Comparison of ENCODE assay signal across 7 mouse cellular contexts in the genomic region with DNA sequence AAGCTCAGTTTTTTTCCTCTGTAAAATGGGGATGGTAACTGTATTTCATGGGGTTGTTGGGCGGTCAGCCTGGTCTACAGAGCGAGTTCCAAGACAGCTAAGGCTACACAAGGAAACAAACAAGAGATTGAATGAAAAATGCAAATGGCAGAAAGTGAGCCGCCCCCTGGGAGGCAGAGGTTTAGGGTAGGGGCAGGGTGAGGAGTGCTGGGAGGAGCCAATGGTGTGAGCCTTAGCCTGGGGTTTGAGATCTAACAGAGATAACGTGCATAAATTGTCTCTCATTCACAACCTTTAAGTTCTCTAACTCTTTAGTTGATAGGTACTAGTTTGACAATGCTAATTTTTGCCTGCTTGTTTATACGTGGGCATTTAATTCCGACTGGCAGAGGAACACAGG. TPM values are rescaled to one million over a fixed set of nuclear protein-coding genes. Genes with fewer than 3 reads are reported as not detected.
DNase-seq lines count a peak whose midpoint lies in the region; ATAC-seq and TF ChIP-seq lines count a peak whose summit lies in the region.

No protein-coding gene starts in this region.

- peak; percentile 59 for ATAC-seq in lung, postnatal 0 days
- peak; percentile 72 for ATAC-seq in limb, embryonic 12.5 days (ENCODE audit: insufficient number of reproducible peaks, insufficient read depth, low FRiP score, low TSS enrichment, low read depth)
- peak; percentile 90 for ATAC-seq in neural tube, embryonic 15.5 days (ENCODE audit: low FRiP score)

- H3K4me2 ChIP-seq in lung, postnatal 0 days (replicated peaks; ENCODE audit: low read depth, low read length) = peak overlapping the region; percentile 51
- H3K4me2 ChIP-seq in limb, embryonic 12.5 days = peak overlapping the region; percentile 48
- peak overlapping the region; percentile 57 for H3K4me2 ChIP-seq in neural tube, embryonic 15.5 days

- no peak for TF ChIP-seq CTCF in lung, postnatal 0 days (IDR thresholded peaks at IDR 0.05)

- no peak for DNase-seq in lung, postnatal 0 days (ENCODE audit: low spot score)
- no peak for DNase-seq in lung, postnatal 14 days
- no peak for DNase-seq in frontal cortex, postnatal 25 days (ENCODE audit: low spot score in 2 of 2)
- no peak for DNase-seq in gastrocnemius, postnatal 10 days

- TF ChIP-seq EP300 in lung, postnatal 0 days (IDR thresholded peaks at IDR 0.05) = no peak

- 13% methylated on average over 6 of the region's 6 CpGs for WGBS in lung, postnatal 0 days
- 12% methylated on average over 6 of the region's 6 CpGs for WGBS in limb, embryonic 12.5 days
- WGBS in neural tube, embryonic 15.5 days = 14% methylated on average over 6 of the region's 6 CpGs

- H3K36me3 ChIP-seq in lung, postnatal 0 days (ENCODE audit: insufficient read depth, low read length) = no peaks in the 10 kb centered on the region
- peaks cover 20% of the 10 kb centered on the region for H3K36me3 ChIP-seq in erythroblast, embryonic 14.5 days (ENCODE audit: control insufficient read depth)
- 0 out of 2 replicates have a peak, but pooled peaks cover 3% of the 10 kb centered on the region for H3K36me3 ChIP-seq in limb, embryonic 12.5 days
- H3K36me3 ChIP-seq in neural tube, embryonic 15.5 days = no peaks in the 10 kb centered on the region

- H3K9ac ChIP-seq in lung, postnatal 0 days (replicated peaks; ENCODE audit: low read depth) = no peak overlapping the region
- H3K9ac ChIP-seq in limb, embryonic 12.5 days (replicated peaks) = no peak overlapping the region
- peak overlapping the region; percentile 30; the same call in 1 of the 2 replicates for H3K9ac ChIP-seq in neural tube, embryonic 15.5 days (replicated peaks)

- peak overlapping the region; percentile 56 for H3K4me3 ChIP-seq in lung, postnatal 0 days (ENCODE audit: low read depth, low read length)
- peak overlapping the region; percentile 81 for H3K4me3 ChIP-seq in erythroblast, embryonic 14.5 days (replicated peaks)
- H3K4me3 ChIP-seq in limb, embryonic 12.5 days (replicated peaks) = peak overlapping the region; percentile 58
- H3K4me3 ChIP-seq in neural tube, embryonic 15.5 days (replicated peaks) = peak overlapping the region; percentile 58

- no peak overlapping the region for H3K27ac ChIP-seq in lung, postnatal 0 days (ENCODE audit: low read length)
- H3K27ac ChIP-seq in limb, embryonic 12.5 days = no peak overlapping the region
- H3K27ac ChIP-seq in neural tube, embryonic 15.5 days (replicated peaks) = peak overlapping the region; percentile 63; the same call in 1 of the 2 replicates

- H3K27me3 ChIP-seq in lung, postnatal 0 days (replicated peaks; ENCODE audit: insufficient read depth, low read length) = no peaks in the 10 kb centered on the region
- no peaks in the 10 kb centered on the region for H3K27me3 ChIP-seq in erythroblast, embryonic 14.5 days (ENCODE audit: control insufficient read depth)
- no peaks in the 10 kb centered on the region for H3K27me3 ChIP-seq in limb, embryonic 12.5 days
- H3K27me3 ChIP-seq in neural tube, embryonic 15.5 days (replicated peaks) = no peaks in the 10 kb centered on the region

- H3K4me1 ChIP-seq in lung, postnatal 0 days (ENCODE audit: insufficient read depth, low read depth, low read length) = no peaks in the 10 kb centered on the region
- H3K4me1 ChIP-seq in erythroblast, embryonic 14.5 days (ENCODE audit: control insufficient read depth) = peaks cover 17% of the 10 kb centered on the region
- peaks cover 2% of the 10 kb centered on the region; the same call in 1 of the 2 replicates for H3K4me1 ChIP-seq in limb, embryonic 12.5 days (replicated peaks)
- H3K4me1 ChIP-seq in neural tube, embryonic 15.5 days = peaks cover 6% of the 10 kb centered on the region

- H3K9me3 ChIP-seq in lung, postnatal 0 days (ENCODE audit: low read length) = no peaks in the 10 kb centered on the region
- H3K9me3 ChIP-seq in erythroblast, embryonic 14.5 days (ENCODE audit: control insufficient read depth, low read length) = no peaks in the 10 kb centered on the region; the same call in 1 of the 2 replicates
- H3K9me3 ChIP-seq in limb, embryonic 12.5 days = no peaks in the 10 kb centered on the region
- H3K9me3 ChIP-seq in neural tube, embryonic 15.5 days (replicated peaks) = no peaks in the 10 kb centered on the region

RNA-seq across cellular contexts. Expression of a gene that starts 0.3 kb away (rescaled TPM):
- polyA plus RNA-seq in lung, postnatal 0 days (2015; fragmentation: Nextera tagmentation; extraction: Ambion mirVana) = 10.2 and 12.5 TPM in 2 replicates
- polyA plus RNA-seq in erythroblast, embryonic 14.5 days (2012) = 3.3 and 3.9 TPM in 2 replicates
- polyA plus RNA-seq in limb, embryonic 12.5 days (2016; fragmentation: Nextera tagmentation; extraction: Ambion mirVana) = 22.4 and 25.4 TPM in 2 replicates
- 19.9 and 20.7 TPM in 2 replicates for polyA plus RNA-seq in neural tube, embryonic 15.5 days (2015; fragmentation: Nextera tagmentation; extraction: Ambion mirVana)
- total RNA-seq in gastrocnemius, postnatal 10 days (2021) = 1 to 10 TPM; 2.5 to 2.7 TPM

RNA-seq across cellular contexts. Expression of a gene that starts 20.2 kb away (rescaled TPM):
- polyA plus RNA-seq in lung, postnatal 0 days (2015; fragmentation: Nextera tagmentation; extraction: Ambion mirVana) = not detected in 2 replicates
- not detected in 2 replicates for polyA plus RNA-seq in erythroblast, embryonic 14.5 days (2012)
- not detected in 2 replicates for polyA plus RNA-seq in limb, embryonic 12.5 days (2016; fragmentation: Nextera tagmentation; extraction: Ambion mirVana)
- 0.09 TPM in 1 of 2 replicates, not detected in the other for polyA plus RNA-seq in neural tube, embryonic 15.5 days (2015; fragmentation: Nextera tagmentation; extraction: Ambion mirVana)
- total RNA-seq in gastrocnemius, postnatal 10 days (2021) = not detected
